Mouse (Mus musculus): ENCODE data around the gene Mia2. TPM values are rescaled to one million over a fixed set of nuclear protein-coding genes. Genes with fewer than 3 reads are reported as not detected.
"Not testable (repeated sequence)": the region's sequence is repeated elsewhere in the genome, so short reads cannot be mapped to it uniquely, and the experiment has no call there.

Mia2 gene
- polyA plus RNA-seq, 1 experiment, result 73.7 TPM

GRCm38 (mm10) chr12:59056222-59056621, 39.4 kb upstream of the Mia2 start:
- Histone ChIP-seq H3K9ac (ENCODE audit: low read depth, poor library complexity, severe bottlenecking) (no peak overlapping the region), H3K27ac (ENCODE audit: insufficient read depth, low read length) (no peak overlapping the region), H3K4me3 (ENCODE audit: low read depth, low read length) (no peak overlapping the region), H3K4me1 (ENCODE audit: control insufficient read depth, insufficient read depth, low read length) (peaks cover 2% of the 10 kb centered on the region), H3K27me3 (ENCODE audit: control insufficient read depth, insufficient read depth, low read length, poor library complexity, severe bottlenecking) (no peaks in the 10 kb centered on the region), H3K9me3 (replicated peaks; ENCODE audit: control insufficient read depth, insufficient read depth, low read length, poor library complexity, severe bottlenecking) (no peaks in the 10 kb centered on the region), H3K36me3 (ENCODE audit: control insufficient read depth, insufficient read depth, low read length, poor library complexity, severe bottlenecking) (no peaks in the 10 kb centered on the region; the same call in 1 of the 2 replicates)
- TF ChIP-seq CTCF (IDR thresholded peaks at IDR 0.05; ENCODE audit: low read depth, low read length) (no peak), POLR2A (IDR thresholded peaks at IDR 0.05; ENCODE audit: insufficient read depth, low read length) (no peak), EP300 (IDR thresholded peaks at IDR 0.05; ENCODE audit: insufficient read depth, low read depth, low read length) (no peak)

DNA sequence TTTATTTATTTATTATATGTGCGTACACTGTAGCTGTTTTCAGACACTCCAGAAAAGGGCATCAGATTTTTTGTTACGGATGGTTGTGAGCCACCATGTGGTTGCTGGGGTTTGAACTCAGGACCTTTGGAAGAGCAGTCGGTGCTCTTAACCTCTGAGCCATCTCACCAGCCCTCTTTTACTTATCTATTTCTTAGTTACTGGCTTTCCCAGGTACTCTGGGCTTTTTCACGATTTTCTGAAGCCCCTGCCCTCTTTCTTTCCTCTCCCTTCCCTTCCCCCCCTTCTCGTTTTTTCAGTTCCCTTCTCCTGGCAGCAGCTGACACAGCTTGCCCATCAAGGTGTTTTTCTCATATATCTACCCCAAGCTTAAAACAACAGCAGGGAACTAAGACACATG, 37.4 kb upstream of the Mia2 start:
- H3K27ac ChIP-seq (ENCODE audit: insufficient read depth, low read length); H3K36me3 ChIP-seq (ENCODE audit: control insufficient read depth, insufficient read depth, low read length, poor library complexity, severe bottlenecking); H3K9me3 ChIP-seq (replicated peaks; ENCODE audit: control insufficient read depth, insufficient read depth, low read length, poor library complexity, severe bottlenecking); H3K4me1 ChIP-seq (ENCODE audit: control insufficient read depth, insufficient read depth, low read length); H3K4me3 ChIP-seq (ENCODE audit: low read depth, low read length); H3K27me3 ChIP-seq (ENCODE audit: control insufficient read depth, insufficient read depth, low read length, poor library complexity, severe bottlenecking); H3K9ac ChIP-seq (ENCODE audit: low read depth, poor library complexity, severe bottlenecking): not testable (repeated sequence)

DNA sequence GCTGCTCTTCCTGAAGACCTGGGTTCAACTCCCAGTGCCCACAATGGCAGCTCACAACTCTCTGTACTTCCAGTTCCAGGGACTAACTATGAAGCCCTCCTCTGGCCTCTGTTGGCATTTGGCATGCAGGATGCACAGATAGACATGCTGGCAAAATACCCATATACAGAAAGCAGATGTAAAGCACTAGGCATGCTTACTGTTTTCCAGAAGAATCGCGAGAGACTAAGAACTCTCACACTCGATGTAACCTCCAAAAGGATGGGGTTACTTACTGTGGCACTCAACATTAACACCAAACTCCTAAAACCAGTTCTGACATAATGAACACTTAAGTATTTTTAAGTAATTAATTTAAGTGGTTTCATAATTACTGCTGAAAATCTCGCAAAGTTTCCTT, 35.3 kb upstream of the Mia2 start:
- no peak for TF ChIP-seq POLR2A (IDR thresholded peaks at IDR 0.05; ENCODE audit: insufficient read depth, low read length)
- no peak for TF ChIP-seq EP300 (IDR thresholded peaks at IDR 0.05; ENCODE audit: insufficient read depth, low read depth, low read length)
- no peak for TF ChIP-seq CTCF (IDR thresholded peaks at IDR 0.05; ENCODE audit: low read depth, low read length)
- Histone ChIP-seq H3K27me3 (ENCODE audit: control insufficient read depth, insufficient read depth, low read length, poor library complexity, severe bottlenecking) (no peaks in the 10 kb centered on the region), H3K9ac (ENCODE audit: low read depth, poor library complexity, severe bottlenecking) (peak overlapping the region; percentile 75), H3K36me3 (ENCODE audit: control insufficient read depth, insufficient read depth, low read length, poor library complexity, severe bottlenecking) (no peaks in the 10 kb centered on the region), H3K4me1 (ENCODE audit: control insufficient read depth, insufficient read depth, low read length) (no peaks in the 10 kb centered on the region), H3K4me3 (ENCODE audit: low read depth, low read length) (peak overlapping the region; percentile 74), H3K9me3 (replicated peaks; ENCODE audit: control insufficient read depth, insufficient read depth, low read length, poor library complexity, severe bottlenecking) (no peaks in the 10 kb centered on the region), H3K27ac (ENCODE audit: insufficient read depth, low read length) (no peak overlapping the region; the same call in 1 of the 2 replicates)

- Histone ChIP-seq H3K4me3 (ENCODE audit: low read depth, low read length) (peak within 1 kb of the TSS; percentile 74), H3K9me3 (replicated peaks; ENCODE audit: control insufficient read depth, insufficient read depth, low read length, poor library complexity, severe bottlenecking) (no peaks in the 10 kb centered on the region)
- TF ChIP-seq CTCF (IDR thresholded peaks at IDR 0.05; ENCODE audit: low read depth, low read length) (no peak), EP300 (IDR thresholded peaks at IDR 0.05; ENCODE audit: insufficient read depth, low read depth, low read length) (peak; percentile 51; the same call in 1 of the 2 replicates), POLR2A (IDR thresholded peaks at IDR 0.05; ENCODE audit: insufficient read depth, low read length) (peak; percentile 86)
Observed at GRCm38 (mm10) chr12:59060993-59061595, 34.5 kb upstream of the Mia2 start, which contains the start of gene Trappc6b. Gene Trappc6b, minus strand, starts transcription at chr12:59061472.

DNA sequence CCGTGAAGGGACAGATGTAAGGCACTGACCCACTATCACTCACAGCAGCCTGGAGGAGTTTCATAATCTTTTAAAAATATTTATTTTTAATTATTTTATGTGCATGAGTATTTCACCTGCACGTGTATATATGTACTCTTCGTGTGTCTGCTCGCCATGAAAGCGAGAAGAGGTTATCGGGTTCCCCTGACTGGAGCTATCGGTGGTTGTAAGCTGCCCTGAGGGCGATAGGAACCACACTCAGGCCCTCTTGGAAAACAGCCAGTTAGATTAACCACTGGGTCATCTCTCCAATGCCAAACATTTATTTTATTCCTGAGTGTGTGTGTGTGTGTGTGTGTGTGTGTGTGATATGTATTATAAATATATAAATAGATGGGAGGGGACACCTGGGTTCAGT, 30.8 kb upstream of the Mia2 start:
- Histone ChIP-seq H3K9ac (ENCODE audit: low read depth, poor library complexity, severe bottlenecking) (no peak overlapping the region), H3K36me3 (ENCODE audit: control insufficient read depth, insufficient read depth, low read length, poor library complexity, severe bottlenecking) (peaks cover 18% of the 10 kb centered on the region), H3K27me3 (ENCODE audit: control insufficient read depth, insufficient read depth, low read length, poor library complexity, severe bottlenecking) (no peaks in the 10 kb centered on the region), H3K4me3 (ENCODE audit: low read depth, low read length) (no peak overlapping the region), H3K27ac (ENCODE audit: insufficient read depth, low read length) (no peak overlapping the region), H3K4me1 (ENCODE audit: control insufficient read depth, insufficient read depth, low read length) (no peaks in the 10 kb centered on the region), H3K9me3 (replicated peaks; ENCODE audit: control insufficient read depth, insufficient read depth, low read length, poor library complexity, severe bottlenecking) (no peaks in the 10 kb centered on the region)
- TF ChIP-seq CTCF (IDR thresholded peaks at IDR 0.05; ENCODE audit: low read depth, low read length) (no peak), POLR2A (IDR thresholded peaks at IDR 0.05; ENCODE audit: insufficient read depth, low read length) (no peak), EP300 (IDR thresholded peaks at IDR 0.05; ENCODE audit: insufficient read depth, low read depth, low read length) (no peak)

More at GRCm38 (mm10) chr12:59060993-59061595, 34.5 kb upstream of the Mia2 start, which contains the start of gene Trappc6b:
- Histone ChIP-seq H3K27me3 (ENCODE audit: control insufficient read depth, insufficient read depth, low read length, poor library complexity, severe bottlenecking) (no peaks in the 10 kb centered on the region), H3K9ac (ENCODE audit: low read depth, poor library complexity, severe bottlenecking) (peak within 1 kb of the TSS; percentile 75), H3K4me1 (ENCODE audit: control insufficient read depth, insufficient read depth, low read length) (no peaks in the 10 kb centered on the region), H3K27ac (ENCODE audit: insufficient read depth, low read length) (peak within 1 kb of the TSS; percentile 43), H3K36me3 (ENCODE audit: control insufficient read depth, insufficient read depth, low read length, poor library complexity, severe bottlenecking) (no peaks in the 10 kb centered on the region)

GRCm38 (mm10) chr12:59065776-59066175, 29.8 kb upstream of the Mia2 start:
- Histone ChIP-seq H3K36me3 (ENCODE audit: control insufficient read depth, insufficient read depth, low read length, poor library complexity, severe bottlenecking) (peaks cover 26% of the 10 kb centered on the region), H3K9me3 (replicated peaks; ENCODE audit: control insufficient read depth, insufficient read depth, low read length, poor library complexity, severe bottlenecking) (no peaks in the 10 kb centered on the region), H3K27me3 (ENCODE audit: control insufficient read depth, insufficient read depth, low read length, poor library complexity, severe bottlenecking) (no peaks in the 10 kb centered on the region), H3K4me3 (ENCODE audit: low read depth, low read length) (peak overlapping the region; percentile 90; the same call in 1 of the 2 replicates), H3K4me1 (ENCODE audit: control insufficient read depth, insufficient read depth, low read length) (no peaks in the 10 kb centered on the region), H3K9ac (ENCODE audit: low read depth, poor library complexity, severe bottlenecking) (peak overlapping the region; percentile 70), H3K27ac (ENCODE audit: insufficient read depth, low read length) (peak overlapping the region; percentile 84)
- TF ChIP-seq POLR2A (IDR thresholded peaks at IDR 0.05; ENCODE audit: insufficient read depth, low read length) (no peak), EP300 (IDR thresholded peaks at IDR 0.05; ENCODE audit: insufficient read depth, low read depth, low read length) (no peak), CTCF (IDR thresholded peaks at IDR 0.05; ENCODE audit: low read depth, low read length) (no peak)

Data from ES-Bruce4 (cell line).